Mouse (Mus musculus): Measurements from ENCODE around the gene Reep6.

Gene Reep6

GRCm38 (mm10) chr10:80301256-80302081, 28.3 kb upstream of the Reep6 start:
- no peak for DNase-seq (ENCODE audit: low spot score in 2 of 2)

DNA sequence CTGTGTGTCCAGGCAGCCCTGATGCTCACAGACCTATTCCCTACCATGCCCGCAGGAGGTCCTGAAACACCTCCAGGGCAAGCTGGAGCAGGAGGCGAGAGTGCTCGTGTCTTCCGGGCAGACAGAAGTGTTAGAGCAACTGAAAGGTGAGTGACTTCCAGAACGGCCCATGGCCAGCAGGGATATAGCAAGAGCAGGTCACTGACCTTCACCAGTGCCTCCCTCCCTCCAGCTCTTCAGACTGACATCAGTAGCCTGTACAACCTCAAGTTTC, 27.7 kb upstream of the Reep6 start:
- no peak for DNase-seq (ENCODE audit: low spot score in 2 of 2)

GRCm38 (mm10) chr10:80302471-80302881, 27.3 kb upstream of the Reep6 start:
- DNase-seq (ENCODE audit: low spot score in 2 of 2) = peak in 1 of 2 experiments; percentile 81

- DNase-seq (ENCODE audit: low spot score in 2 of 2) = no peak
Measured at GRCm38 (mm10) chr10:80304458-80304857, 25.3 kb upstream of the Reep6 start.

- DNase-seq (ENCODE audit: low spot score in 2 of 2) = no peak
Measured at GRCm38 (mm10) chr10:80304862-80305261, 24.9 kb upstream of the Reep6 start.

DNA sequence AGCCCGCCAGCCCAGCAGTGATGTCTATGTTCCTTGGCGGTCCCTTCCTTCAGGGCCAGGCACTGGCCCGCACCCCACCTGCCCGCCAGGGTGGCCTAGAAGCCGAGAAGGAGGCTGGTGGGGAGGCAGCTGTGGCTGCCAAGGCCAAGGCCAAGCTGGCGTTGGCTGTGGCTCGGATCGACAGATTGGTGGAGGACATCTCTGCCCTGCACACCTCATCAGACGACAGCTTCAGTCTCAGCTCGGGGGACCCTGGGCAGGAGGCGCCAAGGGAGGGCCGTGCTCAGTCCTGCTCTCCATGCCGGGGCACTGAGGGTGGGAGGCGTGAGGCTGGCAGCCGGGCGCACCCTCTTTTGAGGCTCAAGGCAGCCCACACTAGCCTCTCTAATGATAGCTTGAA, 18.2 kb upstream of the Reep6 start:
- DNase-seq (ENCODE audit: low spot score in 2 of 2) = no peak

- no peak for DNase-seq (ENCODE audit: low spot score in 2 of 2)
Measured at GRCm38 (mm10) chr10:80312586-80313504, 16.9 kb upstream of the Reep6 start.

- DNase-seq (ENCODE audit: low spot score in 2 of 2) = no peak
Measured at GRCm38 (mm10) chr10:80313627-80314201, 16.0 kb upstream of the Reep6 start.

- DNase-seq (ENCODE audit: low spot score in 2 of 2) = no peak
Measured at GRCm38 (mm10) chr10:80314494-80315001, 15.2 kb upstream of the Reep6 start.

DNA sequence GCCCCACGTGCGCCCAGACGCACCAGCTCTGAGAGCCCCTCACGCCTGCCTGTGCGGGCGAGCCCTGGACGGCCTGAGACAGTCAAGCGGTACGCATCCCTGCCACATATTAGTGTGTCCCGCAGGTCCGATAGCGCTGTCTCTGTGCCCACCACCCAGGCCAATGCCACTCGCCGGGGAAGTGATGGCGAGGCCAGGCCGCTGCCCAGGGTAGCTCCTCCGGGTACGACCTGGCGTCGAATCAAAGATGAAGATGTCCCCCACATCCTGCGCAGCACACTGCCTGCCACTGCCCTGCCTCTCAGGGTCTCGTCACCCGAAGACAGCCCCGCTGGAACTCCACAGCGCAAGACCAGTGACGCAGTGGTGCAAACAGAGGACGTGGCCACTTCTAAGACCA, 14.4 kb upstream of the Reep6 start:
- no peak for DNase-seq (ENCODE audit: low spot score in 2 of 2)

- no peak for DNase-seq (ENCODE audit: low spot score in 2 of 2)
Measured at GRCm38 (mm10) chr10:80316359-80316781, 13.4 kb upstream of the Reep6 start.

DNA sequence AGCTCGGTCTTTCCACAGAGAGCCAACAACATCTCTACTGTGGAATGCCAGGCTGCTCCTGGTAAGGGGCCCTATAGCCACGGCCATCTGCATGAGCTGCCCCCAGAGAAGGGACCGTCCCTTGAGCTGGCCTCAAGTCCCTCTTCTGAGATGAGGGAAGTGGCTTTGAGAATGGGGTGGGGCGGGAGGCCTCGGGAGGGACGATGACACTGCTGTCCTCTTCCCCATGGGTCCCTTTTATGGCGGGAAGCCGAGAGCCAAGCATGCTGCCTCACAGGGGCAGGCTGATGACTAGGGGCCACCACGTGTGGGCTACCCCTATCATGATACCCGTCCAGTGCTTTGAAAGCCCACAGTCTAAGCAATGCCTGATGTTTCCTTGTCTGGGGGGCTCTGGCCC, 12.7 kb upstream of the Reep6 start:
- DNase-seq (ENCODE audit: low spot score in 2 of 2) = no peak

- peak; percentile 86 to 91 for DNase-seq (ENCODE audit: low spot score in 2 of 2)
Measured at GRCm38 (mm10) chr10:80320340-80320760, 9.4 kb upstream of the Reep6 start, which contains the start of gene 2310011J03Rik. Gene 2310011J03Rik, minus strand, starts transcription at chr10:80320537.

GRCm38 (mm10) chr10:80321014-80321669, 8.6 kb upstream of the Reep6 start:
- DNase-seq (ENCODE audit: low spot score in 2 of 2) = no peak

- DNase-seq (ENCODE audit: low spot score in 2 of 2) = no peak
Measured at GRCm38 (mm10) chr10:80321670-80322581, 7.8 kb upstream of the Reep6 start.

DNA sequence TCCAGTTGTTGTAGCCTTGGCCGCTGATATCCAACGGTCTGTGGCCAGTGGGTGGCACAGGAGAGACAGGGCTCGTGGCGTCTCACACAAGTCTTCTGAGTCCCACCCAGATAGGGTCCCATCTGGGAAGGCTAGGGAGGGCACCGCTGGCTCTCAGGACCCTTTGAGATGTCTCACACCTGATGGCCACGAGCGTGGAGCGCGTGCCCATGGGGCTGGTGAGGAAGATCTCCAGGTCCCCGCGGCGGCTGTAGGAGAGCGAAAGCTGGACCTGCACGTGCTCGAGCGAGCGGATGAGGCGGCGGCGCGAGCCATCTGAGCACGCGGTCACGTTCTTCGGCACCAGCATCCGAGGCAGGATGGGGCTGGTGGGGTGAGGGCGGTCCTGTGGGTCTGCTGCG, 6.9 kb upstream of the Reep6 start:
- no peak for DNase-seq (ENCODE audit: low spot score in 2 of 2)

DNA sequence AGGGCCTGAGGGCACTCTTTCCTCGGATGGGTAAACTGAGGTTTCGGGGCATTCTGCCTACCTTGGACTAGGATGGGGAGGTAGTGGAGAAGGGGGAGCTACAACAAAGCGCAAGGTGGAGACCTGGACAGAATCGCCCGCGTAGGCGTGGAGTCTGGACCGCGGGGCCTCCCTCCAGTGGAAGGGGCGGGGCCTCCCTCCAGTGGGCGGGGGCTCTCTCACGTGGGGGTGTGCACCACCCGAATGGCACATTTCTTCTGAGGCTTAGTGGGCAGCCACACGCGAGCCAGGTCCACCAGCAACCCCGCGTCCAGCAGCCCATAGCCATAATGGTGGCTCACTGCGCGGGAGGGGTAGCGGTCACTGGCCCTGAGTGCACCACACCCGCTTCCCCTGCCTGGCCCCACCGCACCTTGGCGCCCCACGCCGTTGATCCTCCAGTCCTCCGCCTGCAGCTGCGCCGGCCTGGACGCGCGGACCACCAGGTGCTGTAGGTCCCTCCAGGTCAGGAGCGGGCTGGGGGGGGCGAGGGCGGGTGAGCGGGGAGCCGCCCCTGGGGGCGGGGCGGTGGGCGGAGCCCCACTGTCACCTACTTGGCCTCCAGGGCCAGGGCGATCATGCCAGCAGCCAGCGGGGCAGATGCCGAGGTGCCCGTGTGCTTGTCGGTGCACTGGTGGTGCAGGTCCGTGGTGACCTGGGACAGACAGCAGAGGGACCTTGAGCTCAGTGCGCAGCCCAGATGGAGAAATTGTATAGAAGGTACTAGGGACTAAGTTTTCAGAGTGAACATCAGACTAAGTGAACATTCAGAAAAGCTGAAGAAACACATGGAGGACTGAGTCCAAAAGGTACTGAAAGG, 6.3 kb upstream of the Reep6 start:
- DNase-seq (ENCODE audit: low spot score in 2 of 2) = peak in 1 of 2 experiments; percentile 48

DNA sequence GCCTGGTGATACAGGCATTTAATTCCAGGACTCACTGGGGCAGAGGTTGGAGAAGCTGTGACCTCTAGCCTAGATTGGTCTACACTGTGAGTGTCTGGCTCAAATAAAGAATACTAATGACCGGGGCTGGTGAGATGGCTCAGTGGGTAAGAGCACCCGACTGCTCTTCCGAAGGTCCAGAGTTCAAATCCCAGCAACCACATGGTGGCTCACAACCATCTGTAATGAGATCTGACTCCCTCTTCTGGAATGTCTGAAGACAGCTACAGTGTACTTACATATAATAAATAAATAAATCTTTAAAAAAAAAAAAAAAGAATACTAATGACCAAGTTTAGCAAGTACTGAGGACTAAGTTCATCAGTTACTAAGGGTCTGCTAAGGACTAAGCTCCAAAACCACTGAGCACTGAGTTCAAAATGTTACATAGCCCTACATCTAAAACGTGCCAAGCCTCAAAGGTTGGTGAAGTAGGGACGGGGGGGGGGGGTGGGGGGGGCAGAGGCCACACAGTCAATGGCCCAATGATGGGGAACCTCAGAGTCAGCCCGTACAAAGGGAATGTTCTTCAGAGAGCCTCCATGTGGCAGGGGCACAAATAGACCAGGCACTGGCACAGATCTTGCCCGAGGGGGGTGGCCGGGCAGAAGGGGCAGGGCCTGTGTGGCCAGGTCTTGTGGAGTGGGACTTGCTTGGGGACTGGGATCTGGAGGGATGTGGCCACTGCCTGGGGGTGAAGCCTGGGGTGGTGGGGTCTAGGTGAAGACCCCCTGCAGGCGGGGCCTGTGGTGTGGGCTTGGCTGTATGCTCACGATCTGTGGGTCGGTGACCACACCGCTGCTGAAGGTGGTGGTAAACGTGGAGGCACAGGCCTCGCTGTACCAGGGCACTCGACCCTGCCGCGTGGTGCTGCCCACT, 5.4 kb upstream of the Reep6 start:
- DNase-seq (ENCODE audit: low spot score in 2 of 2) = no peak

- no peak for DNase-seq (ENCODE audit: low spot score in 2 of 2)
Measured at GRCm38 (mm10) chr10:80325045-80325444, 4.7 kb upstream of the Reep6 start.

Data from frontal cortex, postnatal 14 days (tissue).